Mouse (Mus musculus) heart, embryonic 16.5 days (tissue): ENCODE results near the gene Sh2b1. TPM values are rescaled to one million over a fixed set of nuclear protein-coding genes. Genes with fewer than 3 reads are reported as not detected.

ENCODE experiments used
- ATAC-seq: fragments of 200-750 bp; cut with Nextera tagmentation; replicated peaks from 2 replicates; pipeline ENCODE4 v1.8.0; 2017; ENCODE audit warnings: moderate number of reproducible peaks; ENCODE audit not compliant: insufficient read depth, low FRiP score; ENCODE audit errors: extremely low read depth
- H3K27ac ChIP-seq: fragments of 300-500 bp; sonication (generic); 2 replicates; pipeline ENCODE4 v1.5.1; 2014; ENCODE audit warnings: mild to moderate bottlenecking, low read length, control low read depth, moderate library complexity
- H3K27me3 ChIP-seq: fragments of 300-500 bp; sonication (generic); 2 replicates; pipeline ENCODE4 v1.6.1; 2014; ENCODE audit warnings: low read length, mixed read lengths; ENCODE audit not compliant: control insufficient read depth, insufficient read depth
- H3K36me3 ChIP-seq: fragments of 300-500 bp; sonication (generic); 2 replicates; pipeline ENCODE4 v1.6.1; 2014; ENCODE audit not compliant: control insufficient read depth, insufficient read depth
- H3K4me1 ChIP-seq: fragments of 300-500 bp; sonication (generic); 2 replicates; pipeline ENCODE4 v1.6.1; 2014; ENCODE audit warnings: low read length, mixed read lengths; ENCODE audit not compliant: control insufficient read depth, insufficient read depth
- H3K4me2 ChIP-seq: fragments of 300-500 bp; sonication (generic); 2 replicates; pipeline ENCODE4 v1.6.1; 2014; ENCODE audit warnings: low read depth, mild to moderate bottlenecking, control low read depth, low read length
- H3K4me3 ChIP-seq: fragments of 300-500 bp; sonication (generic); 2 replicates; pipeline ENCODE4 v1.5.1; 2014; ENCODE audit warnings: mild to moderate bottlenecking, control low read depth, low read length
- H3K9ac ChIP-seq: fragments of 300-500 bp; sonication (generic); 2 replicates; pipeline ENCODE4 v1.6.1; 2014; ENCODE audit warnings: low read length, control low read depth
- H3K9me3 ChIP-seq: fragments of 300-500 bp; sonication (generic); replicated peaks from 2 replicates; pipeline ENCODE4 v1.6.1; 2016; ENCODE audit warnings: low read length; ENCODE audit not compliant: control insufficient read depth
- WGBS: fragments of 180-500 bp; shearing (Covaris S2); extraction: QIAGEN DNeasy Blood & Tissue Kit; methylation state at CpG from one replicate; pipeline ENCODE4 v1.1.7; 2014; 5-methylcytosine and 5-hydroxymethylcytosine counted together
- polyA plus RNA-seq: library from polyadenylated mRNA; unstranded; fragments of >200 nt; fragmentation: Nextera tagmentation; extraction: Ambion mirVana; gene quantifications from 2 replicates; pipeline ENCODE4 v1.2.1, GENCODE M21; 2015

Sh2b1 gene
- polyA plus RNA-seq, 1 experiment from 2014 or later, result 44.3 TPM

DNA sequence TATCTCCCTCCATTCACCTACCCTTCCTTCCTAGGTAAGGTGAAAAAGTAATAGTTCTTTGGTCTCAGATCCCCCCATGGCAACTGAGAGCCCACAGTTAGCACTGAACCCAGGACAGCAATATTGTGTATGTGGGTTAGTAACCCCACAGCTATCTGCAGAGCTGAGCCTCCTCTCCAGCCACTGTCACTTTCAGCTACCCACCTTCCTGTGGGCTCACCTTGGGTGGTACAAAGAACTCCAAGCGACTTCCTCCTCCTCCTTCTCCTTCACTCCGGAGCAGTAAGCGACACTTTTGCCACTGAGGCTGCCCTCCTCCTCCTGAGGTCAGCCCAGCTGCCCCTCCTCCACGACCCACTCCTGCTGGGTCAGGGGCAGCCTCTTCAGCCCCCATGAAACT lies 3.4 kb downstream of the Sh2b1 start:
- no peak overlapping the region for H3K4me3 ChIP-seq
- peak overlapping the region; percentile 21; the same call in 1 of the 2 replicates for H3K4me2 ChIP-seq
- no peak overlapping the region for H3K27ac ChIP-seq
- no peak for ATAC-seq
- no peaks in the 10 kb centered on the region for H3K9me3 ChIP-seq
- H3K9ac ChIP-seq, result 0 out of 2 replicates have a peak overlapping the region, but pooled peaks have one; percentile 16
- WGBS, result 72% methylated on average over 4 of the region's 4 CpGs
- H3K36me3 ChIP-seq, result peaks cover 51% of the 10 kb centered on the region
- H3K4me1 ChIP-seq, result peaks cover 13% of the 10 kb centered on the region
- H3K27me3 ChIP-seq, result no peaks in the 10 kb centered on the region

DNA sequence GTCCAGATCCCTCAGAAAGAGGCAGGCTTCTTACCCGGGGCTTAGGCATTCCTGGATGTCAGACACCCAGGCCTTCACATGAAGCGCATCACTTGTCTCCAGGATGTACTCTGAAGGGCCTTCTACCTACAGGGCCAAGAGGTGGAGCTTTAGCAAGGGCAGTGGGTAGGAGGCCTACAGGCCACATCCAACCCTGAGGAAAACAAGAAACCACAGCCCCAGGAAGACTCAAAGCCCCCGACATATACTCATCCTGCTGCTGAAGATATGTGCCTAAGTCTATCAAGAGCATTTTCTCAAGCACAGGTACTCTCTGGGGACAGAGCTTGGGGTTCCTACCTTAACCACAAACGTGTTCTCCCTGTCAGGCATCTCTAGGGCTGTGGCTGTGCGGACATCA lies 3.9 kb downstream of the Sh2b1 start:
- WGBS, result 85% methylated on average over 5 of the region's 5 CpGs
- Histone ChIP-seq H3K4me1 (peaks cover 13% of the 10 kb centered on the region), H3K4me3 (no peak overlapping the region), H3K9me3 (no peaks in the 10 kb centered on the region), H3K4me2 (no peak overlapping the region), H3K27me3 (no peaks in the 10 kb centered on the region), H3K9ac (no peak overlapping the region), H3K27ac (no peak overlapping the region), H3K36me3 (peaks cover 54% of the 10 kb centered on the region)
- no peak for ATAC-seq

DNA sequence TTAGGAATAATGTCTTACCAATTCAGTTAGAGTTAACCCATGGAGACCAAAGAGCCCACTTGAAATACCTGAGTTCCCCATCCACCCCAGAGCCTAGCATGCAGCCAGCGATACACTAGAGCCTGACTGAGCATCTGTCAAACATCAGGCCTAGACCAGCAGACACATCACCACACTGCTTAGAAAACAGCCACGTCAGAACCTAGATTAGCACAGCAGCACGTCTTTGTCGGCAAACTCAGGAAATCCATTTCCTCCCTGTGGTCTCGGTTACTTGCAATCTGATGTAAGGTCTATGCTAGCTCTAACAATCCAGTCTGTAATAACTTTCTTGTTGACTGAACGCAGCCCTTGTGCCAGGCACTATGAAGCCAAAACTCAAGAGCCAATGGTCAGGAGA lies 5.1 kb downstream of the Sh2b1 start:
- Histone ChIP-seq H3K27ac (0 out of 2 replicates have a peak overlapping the region, but pooled peaks have one; percentile 42), H3K9me3 (no peaks in the 10 kb centered on the region), H3K36me3 (peaks cover 55% of the 10 kb centered on the region), H3K4me3 (no peak overlapping the region), H3K27me3 (no peaks in the 10 kb centered on the region), H3K9ac (no peak overlapping the region), H3K4me1 (peaks cover 22% of the 10 kb centered on the region), H3K4me2 (no peak overlapping the region)
- whole genome bisulfite sequencing, result 58% methylated on average over 6 of the region's 6 CpGs
- no peak for ATAC-seq

DNA sequence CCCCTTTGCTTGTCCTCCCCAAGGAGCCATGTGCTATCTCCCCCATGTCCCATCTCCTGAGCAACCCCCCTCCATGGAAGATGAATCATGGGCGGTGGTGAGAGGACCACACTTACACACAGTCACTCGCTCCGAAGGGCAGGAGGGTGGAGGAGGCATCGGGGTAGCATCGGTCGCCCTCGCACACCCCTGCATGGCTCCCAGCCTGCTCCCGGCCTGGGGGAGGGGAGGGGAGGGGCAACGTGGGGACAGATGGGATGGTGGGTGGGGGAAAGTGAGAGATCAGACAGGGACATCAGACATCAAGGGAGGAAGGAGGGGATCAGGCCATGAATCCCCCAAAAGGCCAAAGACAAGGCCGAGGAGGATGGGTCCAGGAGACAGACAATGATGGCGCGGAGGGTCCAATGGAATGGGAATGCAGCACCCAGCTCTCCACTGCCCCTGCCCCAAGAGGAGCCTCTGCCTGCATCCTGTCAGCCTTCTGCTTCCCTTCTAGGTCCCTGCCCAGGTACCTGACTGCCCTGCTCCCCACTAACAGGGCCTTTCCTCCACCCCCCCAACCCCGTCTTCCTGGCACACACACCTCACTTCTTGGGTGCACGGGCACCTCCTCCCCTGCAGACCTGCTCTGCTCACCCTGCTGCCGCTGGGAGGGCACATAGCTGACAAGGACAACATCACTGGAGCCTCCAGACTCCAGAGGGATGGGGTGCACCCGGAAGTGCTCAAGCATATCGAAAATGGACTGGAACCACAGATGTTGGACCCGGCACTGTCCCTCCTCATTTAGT lies 7.2 kb downstream of the Sh2b1 start:
- Histone ChIP-seq H3K4me2 (no peak overlapping the region), H3K27me3 (no peaks in the 10 kb centered on the region), H3K9ac (no peak overlapping the region), H3K9me3 (no peaks in the 10 kb centered on the region), H3K4me1 (peaks cover 26% of the 10 kb centered on the region), H3K4me3 (no peak overlapping the region), H3K27ac (no peak overlapping the region), H3K36me3 (peaks cover 55% of the 10 kb centered on the region)
- no peak for ATAC-seq
- WGBS, result 89% methylated on average over 18 of the region's 18 CpGs

DNA sequence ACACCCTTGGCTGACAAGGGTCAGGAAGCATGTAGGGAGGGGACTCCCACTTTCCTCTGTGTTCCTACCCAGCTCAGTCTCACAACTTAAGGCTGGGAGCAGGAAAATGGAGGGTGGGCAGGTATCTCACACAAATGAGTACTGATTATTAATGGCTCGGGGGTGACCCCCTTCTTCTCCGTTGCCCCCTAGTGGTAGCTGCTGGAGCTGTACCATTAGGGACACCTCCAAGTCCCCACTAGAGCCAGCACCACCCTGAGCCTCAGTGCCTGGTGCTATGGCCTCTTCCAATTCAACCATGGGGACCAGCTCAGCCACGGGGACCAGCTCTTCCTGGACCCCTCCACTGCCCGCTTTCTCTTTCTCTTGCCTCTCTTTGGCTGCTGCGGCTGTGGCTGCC lies 8.0 kb downstream of the Sh2b1 start:
- no peak overlapping the region for H3K4me2 ChIP-seq

DNA sequence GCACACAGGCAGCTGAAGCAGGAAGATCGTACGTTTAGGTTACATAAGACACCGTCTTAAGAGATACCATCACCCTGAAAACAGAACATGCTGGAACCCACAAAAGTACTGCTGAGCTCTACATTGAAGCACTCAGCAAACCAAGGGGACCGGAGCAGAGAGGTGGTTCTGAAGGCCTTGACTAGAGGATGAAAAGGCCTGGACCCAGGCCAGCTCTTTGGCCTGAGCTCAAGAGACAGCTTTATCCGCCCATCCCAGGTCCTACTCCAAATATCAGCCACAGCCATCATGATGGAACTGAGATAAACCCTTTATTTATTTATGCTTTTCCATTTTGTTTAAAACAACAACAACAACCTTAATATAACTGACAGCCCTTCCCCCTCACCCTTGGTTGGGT lies 8.5 kb downstream of the Sh2b1 start:
- H3K27me3 ChIP-seq, result no peaks in the 10 kb centered on the region
- H3K4me3 ChIP-seq, result no peak overlapping the region
- ATAC-seq, result no peak
- peak overlapping the region; percentile 19; the same call in 1 of the 2 replicates for H3K27ac ChIP-seq
- WGBS, result 76% methylated on average over 5 of the region's 5 CpGs
- H3K9ac ChIP-seq, result no peak overlapping the region
- H3K4me1 ChIP-seq, result peaks cover 26% of the 10 kb centered on the region
- peaks cover 48% of the 10 kb centered on the region for H3K36me3 ChIP-seq
- no peaks in the 10 kb centered on the region for H3K9me3 ChIP-seq
- H3K4me2 ChIP-seq, result no peak overlapping the region

More for the DNA sequence above, 8.0 kb downstream of the Sh2b1 start:
- 62% methylated on average over 5 of the region's 5 CpGs for WGBS
- peaks cover 53% of the 10 kb centered on the region for H3K36me3 ChIP-seq
- no peak for ATAC-seq
- H3K27ac ChIP-seq, result no peak overlapping the region
- no peaks in the 10 kb centered on the region for H3K9me3 ChIP-seq
- H3K4me3 ChIP-seq, result no peak overlapping the region
- peaks cover 26% of the 10 kb centered on the region for H3K4me1 ChIP-seq
- H3K9ac ChIP-seq, result no peak overlapping the region
- H3K27me3 ChIP-seq, result no peaks in the 10 kb centered on the region

DNA sequence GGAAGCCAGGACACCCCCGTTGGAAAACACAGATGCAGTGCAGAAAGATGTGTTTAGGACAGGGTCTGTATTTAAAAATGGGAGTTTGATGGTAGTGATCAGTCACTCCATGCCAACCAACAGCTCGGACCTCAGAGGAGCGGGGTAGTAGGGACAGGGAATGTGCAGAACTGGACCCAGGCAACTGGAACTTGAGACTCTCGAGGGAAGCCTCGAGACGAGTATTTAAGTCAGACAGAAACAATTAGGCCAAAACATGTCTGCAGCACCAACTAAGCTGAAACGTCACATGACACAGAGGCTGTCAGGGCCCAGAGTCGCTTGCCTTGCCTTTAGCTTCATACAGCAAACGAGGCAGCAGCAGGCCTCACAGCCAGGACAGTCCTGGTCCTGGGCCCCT lies 9.1 kb downstream of the Sh2b1 start:
- no peak for ATAC-seq
- H3K4me3 ChIP-seq, result no peak overlapping the region
- peaks cover 42% of the 10 kb centered on the region for H3K36me3 ChIP-seq
- no peaks in the 10 kb centered on the region for H3K9me3 ChIP-seq
- peak overlapping the region; percentile 21; the same call in 1 of the 2 replicates for H3K9ac ChIP-seq
- peaks cover 26% of the 10 kb centered on the region for H3K4me1 ChIP-seq
- H3K27me3 ChIP-seq, result no peaks in the 10 kb centered on the region
- H3K27ac ChIP-seq, result peak overlapping the region; percentile 57
- 50% methylated on average over 9 of the region's 9 CpGs for WGBS
- no peak overlapping the region for H3K4me2 ChIP-seq

DNA sequence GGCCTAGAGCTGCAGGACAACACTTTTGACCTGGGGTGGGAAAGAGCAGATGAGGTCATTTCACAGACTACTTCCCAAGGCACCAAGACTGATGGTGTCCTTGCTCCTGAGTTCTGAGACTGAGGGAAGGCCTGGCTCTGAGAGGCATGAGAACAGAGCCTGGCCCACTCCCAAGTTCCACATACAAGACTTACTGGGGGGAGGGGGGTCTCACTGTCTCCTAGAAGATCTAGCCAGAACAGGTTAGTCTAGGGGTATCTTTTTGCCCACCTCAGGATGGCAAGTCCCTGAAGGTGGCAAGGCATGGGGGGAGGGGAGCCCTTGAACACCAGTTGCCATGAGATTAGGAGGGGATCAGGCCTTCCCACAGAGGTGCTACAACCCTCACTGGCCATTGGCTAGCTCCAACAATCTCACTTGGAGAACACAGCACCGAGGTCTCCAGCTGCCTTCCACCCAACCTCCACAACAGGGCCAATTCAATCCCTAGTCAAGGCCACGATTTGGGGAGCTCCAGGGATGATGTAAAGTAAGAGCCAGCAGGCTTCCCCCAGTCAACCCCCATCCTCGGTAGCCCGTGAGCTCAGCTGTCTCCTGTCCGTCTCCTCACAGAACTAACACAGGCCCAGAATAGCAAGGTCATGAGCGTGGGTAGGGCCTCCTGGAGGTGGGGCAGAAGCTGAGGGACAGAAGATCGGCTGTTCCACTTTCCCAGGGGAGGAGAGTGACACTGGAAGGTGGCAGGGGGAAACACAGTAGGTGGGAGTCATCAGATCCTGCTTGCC lies 9.8 kb downstream of the Sh2b1 start:
- H3K4me2 ChIP-seq, result peak overlapping the region; percentile 21; the same call in 1 of the 2 replicates
- peaks cover 37% of the 10 kb centered on the region for H3K36me3 ChIP-seq
- H3K27me3 ChIP-seq, result no peaks in the 10 kb centered on the region
- peak; percentile 69 for ATAC-seq
- no peaks in the 10 kb centered on the region for H3K9me3 ChIP-seq
- peak overlapping the region; percentile 84 for H3K27ac ChIP-seq
- 23% methylated on average over 7 of the region's 7 CpGs for WGBS
- H3K4me3 ChIP-seq, result no peak overlapping the region
- peak overlapping the region; percentile 42 for H3K9ac ChIP-seq
- H3K4me1 ChIP-seq, result peaks cover 26% of the 10 kb centered on the region

DNA sequence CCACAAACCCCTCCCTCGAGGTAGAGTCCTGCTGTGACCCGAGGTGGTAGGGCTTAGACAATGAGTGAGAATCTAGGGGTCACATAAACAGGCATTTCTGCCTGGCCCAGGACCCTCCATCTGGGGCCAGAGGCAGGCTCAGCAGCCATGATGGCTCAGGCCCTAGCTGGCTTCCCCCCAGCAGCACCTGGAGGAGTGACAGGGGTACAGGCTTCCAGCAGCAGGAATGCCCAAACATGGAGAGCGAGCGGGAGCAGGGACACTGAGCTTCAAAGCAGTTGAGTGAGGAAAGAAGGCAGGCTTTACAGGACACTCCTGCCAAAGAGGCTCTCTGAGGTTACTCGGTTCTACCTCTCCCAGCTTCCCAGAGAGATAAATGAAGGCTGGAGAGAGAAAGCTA lies 10.4 kb downstream of the Sh2b1 start:
- Histone ChIP-seq H3K4me2 (no peak overlapping the region), H3K27me3 (no peaks in the 10 kb centered on the region), H3K27ac (peak overlapping the region; percentile 84), H3K4me1 (peaks cover 26% of the 10 kb centered on the region), H3K4me3 (no peak overlapping the region), H3K36me3 (peaks cover 33% of the 10 kb centered on the region), H3K9me3 (no peaks in the 10 kb centered on the region), H3K9ac (peak overlapping the region; percentile 42)
- ATAC-seq, result 0 out of 2 replicates have a peak, but pooled peaks have one; percentile 12
- WGBS, result 29% methylated on average over 5 of the region's 5 CpGs
